Mouse (Mus musculus): ENCODE results near the gene Tex14. TPM values are rescaled to one million over a fixed set of nuclear protein-coding genes. Genes with fewer than 3 reads are reported as not detected.

Gene Tex14
- total RNA-seq, 2 experiments from 2014 or later: 0.45 to 1.4 TPM

DNA sequence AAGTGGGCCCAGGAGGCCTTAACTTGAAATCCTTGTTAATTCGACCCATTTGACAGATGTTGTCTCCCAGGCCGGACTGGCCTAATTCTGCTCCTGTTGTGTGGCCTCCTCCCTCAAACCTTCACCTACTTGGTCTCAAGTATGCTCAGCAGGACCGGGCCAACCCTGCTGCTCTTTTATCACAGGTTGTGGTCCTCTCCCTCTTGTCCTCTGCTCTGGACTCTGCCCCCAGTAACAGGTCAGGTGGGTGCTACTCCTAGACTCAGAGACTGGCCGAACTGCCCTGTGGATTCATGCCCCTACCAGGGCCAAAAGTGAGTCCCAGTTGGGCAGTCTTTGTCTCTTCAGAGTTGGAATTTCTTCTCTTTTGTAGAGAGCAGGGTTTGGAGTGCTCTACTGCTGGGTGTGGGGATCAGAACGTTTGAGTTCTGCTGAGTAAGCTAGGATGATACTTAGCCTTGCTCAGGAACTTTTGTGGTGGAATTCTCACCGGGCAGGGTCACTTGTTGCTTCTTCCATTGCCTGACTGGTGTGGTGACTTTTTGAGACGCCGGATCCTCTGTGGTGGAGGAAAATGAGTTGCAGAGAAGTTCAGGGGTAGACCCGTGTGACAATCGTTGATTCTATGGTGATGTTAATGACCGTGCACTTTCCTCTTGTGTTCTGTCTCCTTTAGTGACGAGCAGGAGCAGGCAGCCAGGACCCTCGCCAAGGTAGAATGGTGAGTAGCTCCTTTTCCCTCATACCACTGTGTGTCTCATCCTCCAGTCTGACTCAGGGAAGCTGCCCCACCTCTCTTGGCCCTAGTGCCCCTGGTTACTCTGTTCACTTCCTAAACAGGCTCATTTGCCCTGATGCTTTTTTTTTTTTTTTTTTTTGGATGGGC is 188.1 kb downstream of the Tex14 start:
- DNase-seq: no peak

DNA sequence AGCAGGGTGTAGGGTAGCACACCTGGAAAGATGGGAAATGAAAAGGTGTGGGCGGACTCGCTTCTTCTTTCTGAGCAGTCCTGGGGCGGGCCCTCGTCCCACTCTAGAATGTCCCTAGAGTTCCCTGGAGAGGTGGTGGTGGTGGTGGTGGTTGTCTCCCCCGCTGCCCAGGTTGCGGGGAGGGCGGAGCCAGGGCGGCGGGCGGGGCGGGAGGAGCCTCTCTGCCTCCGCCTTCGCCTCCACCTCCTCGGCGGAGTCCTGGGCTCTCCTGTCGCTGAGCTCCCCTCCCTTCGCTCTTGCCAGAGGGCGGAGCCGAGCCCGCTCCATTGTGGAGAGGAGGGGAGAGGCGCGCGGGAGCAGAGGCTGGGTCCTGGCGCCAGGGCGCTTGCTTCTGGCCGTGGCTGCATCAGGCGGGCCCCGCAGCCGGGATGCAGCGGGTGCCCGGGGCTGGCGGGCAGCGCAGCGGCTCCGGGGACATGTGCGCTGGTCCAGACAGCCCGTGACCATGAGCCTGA is 190.5 kb downstream of the Tex14 start:
- DNase-seq: peak; percentile 80

DNA sequence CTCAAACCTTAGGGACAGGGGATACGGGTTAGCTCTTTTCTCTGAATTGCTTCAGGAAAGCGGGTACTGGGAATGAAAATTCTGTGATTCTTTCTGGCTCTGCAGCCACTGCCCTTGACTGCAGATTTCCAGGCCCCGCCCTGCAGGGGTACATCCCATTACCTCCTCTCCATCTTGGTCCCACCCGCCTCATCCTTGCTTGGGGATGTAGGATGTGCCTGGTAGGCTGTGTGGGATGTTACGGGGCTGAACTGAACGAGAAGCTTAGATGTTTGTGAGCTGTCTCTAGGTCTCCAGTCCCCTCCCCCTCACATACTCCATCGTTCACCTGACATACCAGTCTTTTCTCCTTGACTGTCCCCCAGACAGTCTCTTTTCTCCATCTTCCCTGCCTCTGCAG is 191.1 kb downstream of the Tex14 start:
- no peak for DNase-seq

DNA sequence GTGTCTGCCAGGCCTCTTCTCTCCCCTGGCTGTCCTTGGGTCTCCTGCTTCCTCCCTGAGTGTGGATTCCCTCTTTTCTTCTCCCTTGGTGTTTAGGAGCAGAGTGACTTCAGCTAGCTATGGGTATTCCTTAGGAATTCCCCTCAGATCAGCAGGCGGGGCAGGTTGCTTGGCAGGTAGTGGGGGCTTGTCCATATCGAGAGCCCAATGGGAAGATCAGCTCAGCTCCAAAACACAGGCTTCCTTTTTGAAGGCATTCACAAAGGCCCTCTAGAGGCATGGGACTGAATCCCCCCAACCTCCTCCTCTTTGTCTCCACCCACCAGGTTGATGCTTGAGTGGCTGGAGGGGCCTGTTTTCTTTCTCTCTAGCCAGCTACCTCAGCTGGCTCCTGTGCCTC is 191.6 kb downstream of the Tex14 start:
- no peak for DNase-seq

DNA sequence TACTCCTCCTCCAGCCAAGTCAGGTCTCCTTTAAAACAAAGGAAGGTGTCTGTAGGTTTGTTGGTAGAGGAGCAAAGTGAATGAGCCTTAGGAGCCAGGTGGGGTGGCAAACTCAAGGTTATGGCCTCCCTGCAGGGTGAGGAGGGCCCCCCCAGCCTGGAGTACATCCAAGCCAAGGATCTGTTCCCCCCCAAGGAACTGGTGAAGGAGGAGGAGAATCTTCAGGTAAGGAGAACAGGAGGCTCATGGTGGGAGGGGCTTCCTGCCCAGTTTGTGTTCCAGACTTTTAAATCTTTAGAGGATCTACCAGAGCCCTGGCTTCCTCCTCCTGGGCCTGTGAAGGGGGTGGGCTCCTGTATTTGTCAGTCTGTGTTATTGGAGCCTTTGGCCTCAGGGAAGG is 192.2 kb downstream of the Tex14 start:
- DNase-seq: no peak

DNA sequence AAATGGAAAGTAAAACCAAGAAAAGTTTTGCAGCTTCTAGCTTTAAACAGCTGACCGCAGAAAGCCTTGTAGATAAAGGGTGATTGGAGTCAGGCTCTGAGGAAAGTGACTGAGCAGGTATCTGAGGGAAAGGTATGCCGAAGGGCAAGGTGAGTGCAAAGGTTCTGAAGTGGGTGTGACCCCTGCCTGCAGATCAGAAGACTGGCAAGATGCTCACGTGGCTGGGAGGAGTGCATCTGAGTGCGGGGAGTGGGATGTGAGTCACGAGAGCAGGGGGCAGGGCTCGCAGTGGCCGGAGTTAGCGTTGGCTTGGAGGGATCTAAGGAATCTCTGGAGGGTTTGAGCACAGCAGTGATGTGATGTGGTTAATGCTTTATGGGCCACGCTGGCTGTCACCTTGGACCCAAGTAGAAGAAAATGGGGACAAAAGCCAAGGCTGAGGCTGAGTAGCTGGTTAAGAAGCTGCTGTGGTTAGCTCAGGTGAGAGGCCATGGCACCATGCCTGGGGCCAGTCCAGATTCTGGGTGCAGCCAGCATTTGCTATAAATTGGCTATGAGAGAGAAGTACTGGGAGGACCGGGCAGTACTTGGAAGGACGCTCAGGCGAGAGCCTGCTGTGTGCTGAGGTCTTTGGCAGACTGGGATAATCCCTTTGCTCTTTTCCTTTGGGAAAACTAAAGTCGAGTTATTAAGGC is 194.7 kb downstream of the Tex14 start:
- DNase-seq: no peak

DNA sequence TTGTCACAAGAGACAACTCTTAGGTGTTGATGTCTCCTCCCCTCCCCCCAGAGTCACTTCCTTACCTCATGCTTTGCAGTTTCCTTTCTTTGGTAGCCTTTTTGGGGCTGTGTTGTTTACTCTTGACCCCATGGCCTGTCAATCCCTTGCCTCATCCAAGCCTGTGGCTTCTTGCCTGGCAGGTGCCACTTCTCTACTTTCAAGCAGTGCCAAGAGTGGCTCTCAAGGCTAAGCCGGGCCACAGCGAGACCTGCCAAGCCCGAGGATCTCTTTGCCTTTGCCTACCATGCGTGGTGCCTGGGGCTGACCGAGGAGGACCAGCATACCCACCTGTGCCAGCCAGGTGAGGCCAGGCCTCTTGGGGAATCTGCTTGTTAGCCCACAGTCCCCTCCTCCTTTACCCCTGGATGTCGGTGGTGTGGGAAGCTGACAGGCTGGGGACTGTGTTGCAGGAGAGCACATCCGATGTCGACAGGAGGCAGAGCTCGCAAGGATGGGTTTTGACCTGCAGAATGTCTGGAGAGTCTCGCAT is 195.5 kb downstream of the Tex14 start:
- DNase-seq: no peak

DNA sequence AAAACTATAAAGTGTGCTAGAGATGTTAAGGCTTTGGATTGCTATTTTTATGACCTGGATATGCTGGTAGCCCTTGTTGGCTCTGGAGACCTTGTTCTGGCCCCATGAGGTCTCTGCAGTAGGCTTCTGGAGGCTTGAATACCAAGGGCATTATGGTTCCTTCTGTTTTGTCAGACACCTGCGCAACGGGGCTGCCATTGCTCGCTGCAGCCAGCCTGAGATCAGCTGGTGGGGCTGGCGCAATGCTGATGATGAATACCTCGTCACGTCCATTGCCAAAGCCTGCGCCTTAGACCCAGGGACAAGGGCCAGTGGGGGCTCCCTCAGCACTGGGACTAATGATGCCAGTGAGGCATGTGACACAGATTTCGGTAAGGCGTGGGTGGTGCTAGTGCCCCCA is 197.4 kb downstream of the Tex14 start:
- no peak for DNase-seq

DNA sequence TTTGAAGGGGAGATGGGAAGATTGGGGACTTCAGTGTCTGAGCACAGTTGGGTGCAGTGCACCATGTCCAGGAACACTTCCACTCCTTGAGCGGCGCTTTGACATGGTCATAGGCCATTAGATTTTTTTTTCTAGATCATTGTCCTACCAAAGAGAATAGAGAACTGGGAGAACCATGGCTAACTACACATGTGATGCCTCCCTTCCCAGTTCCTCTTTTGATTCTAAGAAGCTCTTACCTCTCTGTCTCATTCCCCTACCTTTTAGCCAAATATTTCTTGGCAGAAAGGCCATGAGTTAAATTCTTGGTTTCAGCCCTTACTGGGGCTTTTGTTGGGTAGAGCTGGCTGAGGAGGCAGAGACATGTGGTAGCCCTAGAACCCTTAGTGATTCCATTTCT is 198.7 kb downstream of the Tex14 start:
- DNase-seq: no peak

Other genes with a start within 250 kb of the Tex14 start
- 1 to 10 TPM in 1 of 2 experiments, under 1 TPM in 1; 0.75 to 1.7 TPM for gene Ppm1e, start 46.0 kb upstream of the Tex14 start, total RNA-seq (2021)
- 1 to 10 TPM; 1.5 to 1.7 TPM for gene Rad51c, start 111 bp upstream of the Tex14 start, total RNA-seq (2021)
- not detected for gene Gm11492, start 161.6 kb downstream of the Tex14 start, total RNA-seq (2021)
- 10 to 100 TPM; 45.9 to 59.6 TPM for gene Sept4, start 163.8 kb downstream of the Tex14 start, total RNA-seq (2021)
- 10 to 100 TPM; 10.9 to 13.3 TPM for gene Mtmr4, start 187.1 kb downstream of the Tex14 start, total RNA-seq (2021)
- under 1 TPM in 1 of 2 experiments, not detected in 1; 0.05 TPM for gene Hsf5, start 212.1 kb downstream of the Tex14 start, total RNA-seq (2021)

Measured in gastrocnemius, postnatal 10 days (tissue).